Mouse (Mus musculus) hindbrain, embryonic 16.5 days (tissue): Measurements from ENCODE around the gene Arhgap22. TPM values are rescaled to one million over a fixed set of nuclear protein-coding genes. Genes with fewer than 3 reads are reported as not detected.

ENCODE experiments used
- ATAC-seq: fragments of 200-750 bp; cut with Nextera tagmentation; 2 replicates; pipeline ENCODE4 v1.8.0; 2017; ENCODE audit warnings: moderate TSS enrichment, moderate library complexity
- H3K27ac ChIP-seq: fragments of 300-500 bp; sonication (generic); 2 replicates; pipeline ENCODE4 v1.5.1; 2014; ENCODE audit warnings: low read depth, mild to moderate bottlenecking, control low read depth, low read length, moderate library complexity
- H3K27me3 ChIP-seq: fragments of 300-500 bp; sonication (generic); replicated peaks from 2 replicates; pipeline ENCODE4 v1.6.1; 2014; ENCODE audit warnings: low read length; ENCODE audit not compliant: control insufficient read depth, insufficient read depth
- H3K36me3 ChIP-seq: fragments of 300-500 bp; sonication (generic); 2 replicates; pipeline ENCODE4 v1.6.1; 2014; ENCODE audit warnings: mild to moderate bottlenecking, low read length, moderate library complexity, mixed read lengths; ENCODE audit not compliant: control insufficient read depth, insufficient read depth
- H3K4me1 ChIP-seq: fragments of 300-500 bp; sonication (generic); 2 replicates; pipeline ENCODE4 v1.6.1; 2014; ENCODE audit warnings: low read depth, low read length; ENCODE audit not compliant: control insufficient read depth, insufficient read depth
- H3K4me2 ChIP-seq: fragments of 300-500 bp; sonication (generic); 2 replicates; pipeline ENCODE4 v1.6.1; 2014; ENCODE audit warnings: mild to moderate bottlenecking, low read length, control low read depth, moderate library complexity
- H3K4me3 ChIP-seq: fragments of 300-500 bp; sonication (generic); 2 replicates; pipeline ENCODE4 v1.5.1; 2014; ENCODE audit warnings: mild to moderate bottlenecking, low read length, control low read depth, moderate library complexity
- H3K9ac ChIP-seq: fragments of 300-500 bp; sonication (generic); 2 replicates; pipeline ENCODE4 v1.6.1; 2014; ENCODE audit warnings: low read depth, mild to moderate bottlenecking, control low read depth, low read length, moderate library complexity
- H3K9me3 ChIP-seq: fragments of 300-500 bp; sonication (generic); 2 replicates; pipeline ENCODE4 v1.6.1; 2014; ENCODE audit warnings: mild to moderate bottlenecking, low read length, moderate library complexity; ENCODE audit not compliant: control insufficient read depth
- WGBS: fragments of 180-500 bp; shearing (Covaris S2); extraction: QIAGEN DNeasy Blood & Tissue Kit; methylation state at CpG from one replicate; pipeline ENCODE4 v1.1.7; 2014; 5-methylcytosine and 5-hydroxymethylcytosine counted together
- polyA plus RNA-seq: library from polyadenylated mRNA; unstranded; fragments of >200 nt; fragmentation: Nextera tagmentation; extraction: Ambion mirVana; gene quantifications from 2 replicates; pipeline ENCODE4 v1.2.1, GENCODE M21; 2015

The Arhgap22 gene
- polyA plus RNA-seq, 1 experiment from 2014 or later, result 4.4 TPM

DNA sequence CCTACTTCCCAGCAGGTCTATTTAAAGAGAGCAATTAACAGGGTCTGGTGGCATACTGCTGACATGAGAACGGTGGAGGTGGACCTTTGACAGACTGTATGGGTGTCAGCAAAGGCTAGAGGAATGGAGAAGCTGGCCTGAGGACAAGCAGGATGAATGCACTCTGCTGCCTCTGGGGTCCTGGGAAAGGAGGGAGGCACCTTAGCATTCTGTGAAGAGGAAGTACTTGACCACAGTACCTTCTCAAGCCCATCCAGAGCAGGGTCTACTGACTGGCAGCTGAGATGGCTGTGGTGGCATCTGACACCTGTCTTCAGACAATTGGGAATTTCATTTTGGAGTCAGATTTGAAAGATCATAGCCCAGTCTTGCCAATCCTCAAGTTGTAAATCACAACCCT, 159.4 kb downstream of the Arhgap22 start:
- no peak overlapping the region for H3K27ac ChIP-seq
- ATAC-seq, result no peak
- no peaks in the 10 kb centered on the region for H3K4me1 ChIP-seq
- WGBS, result 27% methylated on average over 1 of the region's 1 CpGs
- no peak overlapping the region for H3K9ac ChIP-seq
- no peak overlapping the region for H3K4me3 ChIP-seq
- no peak overlapping the region for H3K4me2 ChIP-seq
- H3K27me3 ChIP-seq, result no peaks in the 10 kb centered on the region
- no peaks in the 10 kb centered on the region for H3K9me3 ChIP-seq
- H3K36me3 ChIP-seq, result no peaks in the 10 kb centered on the region

DNA sequence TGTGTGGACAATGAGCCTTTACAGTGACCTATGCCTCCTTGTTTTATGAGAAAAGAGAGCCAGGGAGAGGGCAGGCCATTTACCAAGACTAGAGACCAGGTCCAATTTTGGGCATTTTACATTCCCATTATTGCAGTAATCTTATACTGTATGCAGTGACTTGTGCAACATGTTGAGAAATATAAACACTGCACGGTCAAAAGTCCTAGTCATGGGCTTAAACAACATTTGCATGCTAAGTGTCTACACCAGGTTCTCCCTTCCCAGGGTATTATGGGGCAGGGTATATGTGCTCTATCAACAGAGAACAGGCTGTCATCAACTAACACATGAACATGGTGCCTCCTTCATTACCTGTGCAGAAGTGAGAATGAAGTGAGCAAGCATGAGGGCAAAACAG, 160.3 kb downstream of the Arhgap22 start:
- whole genome bisulfite sequencing, result 85% methylated on average over 1 of the region's 1 CpGs
- H3K4me2 ChIP-seq, result no peak overlapping the region
- H3K4me1 ChIP-seq, result no peaks in the 10 kb centered on the region
- ATAC-seq, result no peak
- H3K4me3 ChIP-seq, result no peak overlapping the region
- no peak overlapping the region for H3K27ac ChIP-seq
- H3K36me3 ChIP-seq, result peaks cover 1% of the 10 kb centered on the region; the same call in 1 of the 2 replicates
- H3K9ac ChIP-seq, result no peak overlapping the region
- no peaks in the 10 kb centered on the region for H3K27me3 ChIP-seq
- no peaks in the 10 kb centered on the region for H3K9me3 ChIP-seq

DNA sequence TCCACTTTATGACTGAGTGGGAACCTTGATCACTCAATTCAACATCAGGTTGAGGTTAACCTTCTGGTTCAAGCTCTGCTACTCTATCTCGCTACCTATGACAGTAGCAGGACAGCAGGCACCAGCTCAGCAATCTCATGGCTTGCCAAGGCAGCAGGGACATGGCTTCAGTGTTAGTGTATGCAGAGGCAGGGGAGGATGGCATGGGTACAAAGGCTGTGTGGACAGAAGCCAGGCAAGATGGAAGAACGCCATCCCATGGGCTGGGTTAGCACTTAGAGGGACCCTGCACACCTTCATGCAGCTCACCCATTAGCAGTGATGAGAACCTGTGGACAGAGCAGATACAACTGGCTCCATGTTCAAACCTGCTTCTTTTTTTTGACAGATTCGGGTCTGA, 163.4 kb downstream of the Arhgap22 start:
- H3K9me3 ChIP-seq, result no peaks in the 10 kb centered on the region
- H3K36me3 ChIP-seq, result peaks cover 4% of the 10 kb centered on the region
- no peaks in the 10 kb centered on the region for H3K4me1 ChIP-seq
- no peak overlapping the region for H3K9ac ChIP-seq
- no peak overlapping the region for H3K4me2 ChIP-seq
- no peaks in the 10 kb centered on the region for H3K27me3 ChIP-seq
- no peak overlapping the region for H3K27ac ChIP-seq
- WGBS, result 91% methylated on average over 3 of the region's 3 CpGs
- no peak for ATAC-seq
- no peak overlapping the region for H3K4me3 ChIP-seq

DNA sequence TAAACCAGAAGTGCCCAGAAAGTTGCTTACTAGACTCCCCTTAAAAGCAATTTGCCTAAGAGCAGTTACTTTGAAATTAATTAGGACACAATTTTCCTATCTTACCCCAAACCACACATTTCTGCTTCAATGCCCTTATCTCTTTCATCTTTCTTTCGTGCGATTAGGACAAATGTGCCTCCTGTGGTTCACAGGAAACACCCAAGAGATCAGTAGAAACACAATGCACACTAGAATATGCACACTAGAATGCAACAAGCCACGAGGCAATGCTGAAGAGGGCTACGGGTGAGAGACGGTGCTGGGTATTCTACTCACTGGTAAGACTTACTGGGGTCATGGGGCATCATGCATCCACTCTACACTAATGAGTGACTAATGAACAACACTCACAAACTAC, 164.9 kb downstream of the Arhgap22 start:
- Histone ChIP-seq H3K4me3 (no peak overlapping the region), H3K4me1 (no peaks in the 10 kb centered on the region), H3K27ac (no peak overlapping the region), H3K9ac (no peak overlapping the region), H3K27me3 (no peaks in the 10 kb centered on the region), H3K9me3 (no peaks in the 10 kb centered on the region), H3K36me3 (peaks cover 6% of the 10 kb centered on the region), H3K4me2 (no peak overlapping the region)
- ATAC-seq, result no peak
- WGBS, result 69% methylated on average over 5 of the region's 5 CpGs

DNA sequence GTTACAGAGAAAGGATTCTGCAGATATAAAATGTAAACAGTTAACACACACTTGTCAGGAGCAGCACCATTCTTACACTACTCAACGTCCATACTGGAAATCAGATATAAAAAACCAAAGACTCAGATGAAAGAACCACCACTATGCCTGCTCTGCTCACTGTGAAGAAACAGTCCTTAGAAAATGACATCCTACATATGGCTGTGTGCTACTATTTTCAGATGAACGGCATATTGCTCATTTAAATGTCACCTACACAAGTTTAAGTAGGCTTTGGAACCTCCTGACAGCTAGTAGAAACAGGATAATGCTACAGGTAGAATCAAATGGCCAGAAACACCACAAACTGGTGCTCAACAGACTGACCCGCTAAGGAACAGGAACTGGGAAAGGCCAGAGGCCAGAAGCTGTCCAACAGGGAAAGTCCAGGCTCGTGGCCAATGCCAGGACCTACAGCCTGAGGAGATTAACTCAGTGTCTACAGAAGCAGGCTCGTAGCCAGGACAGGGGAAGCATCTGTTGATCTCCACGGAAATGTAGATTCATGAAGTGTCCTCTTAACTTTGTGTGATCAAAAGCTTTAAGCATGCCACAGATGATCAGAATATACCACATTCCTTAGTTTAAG, 167.1 kb downstream of the Arhgap22 start:
- Histone ChIP-seq H3K36me3 (peaks cover 10% of the 10 kb centered on the region), H3K4me2 (no peak overlapping the region), H3K4me3 (no peak overlapping the region), H3K27me3 (no peaks in the 10 kb centered on the region), H3K9ac (no peak overlapping the region), H3K4me1 (no peaks in the 10 kb centered on the region), H3K27ac (no peak overlapping the region), H3K9me3 (no peaks in the 10 kb centered on the region)
- ATAC-seq, result no peak
- 85% methylated on average over 6 of the region's 6 CpGs for WGBS

DNA sequence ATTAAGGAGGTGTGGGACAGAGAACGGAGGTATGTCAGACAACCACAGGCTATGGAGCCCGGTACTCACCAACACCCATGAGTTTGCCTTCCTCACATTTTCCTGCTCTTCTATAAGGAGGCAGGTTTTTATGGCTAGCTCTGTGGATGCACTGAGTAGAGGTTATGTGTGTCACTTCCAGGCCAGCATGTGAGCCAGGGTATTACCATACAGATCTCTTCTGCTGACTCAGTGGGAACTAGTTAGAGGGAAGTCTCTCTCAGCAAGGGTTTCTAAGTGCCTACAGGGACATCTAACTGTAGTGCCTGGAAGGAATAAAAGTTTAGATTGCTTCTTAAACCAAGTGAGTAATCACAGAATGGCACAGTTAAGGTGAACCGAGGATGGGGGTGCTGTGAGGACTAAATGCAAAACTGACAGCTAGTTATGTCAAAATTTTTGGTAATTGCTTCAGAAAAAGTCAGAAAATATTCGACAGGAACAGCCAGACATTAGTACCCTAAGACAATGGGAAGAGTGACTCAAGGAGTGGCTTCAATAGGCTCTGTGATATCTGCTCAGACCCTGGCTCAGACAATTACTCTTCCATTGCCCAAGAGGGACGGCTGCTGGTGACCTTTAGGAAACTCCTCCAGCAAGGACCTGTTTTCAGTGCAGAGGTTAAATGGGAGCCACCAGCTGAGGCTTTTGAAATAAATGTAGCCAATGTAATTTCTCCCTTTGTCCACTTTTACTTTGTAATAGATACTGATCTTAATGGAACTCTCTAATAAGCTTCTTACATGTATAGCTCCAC, 184.4 kb downstream of the Arhgap22 start:
- no peaks in the 10 kb centered on the region for H3K4me1 ChIP-seq
- no peak overlapping the region for H3K4me3 ChIP-seq
- no peaks in the 10 kb centered on the region for H3K9me3 ChIP-seq
- no peak overlapping the region for H3K4me2 ChIP-seq
- ATAC-seq, result no peak
- H3K27ac ChIP-seq, result no peak overlapping the region
- no peak overlapping the region for H3K9ac ChIP-seq
- 84% methylated on average over 5 of the region's 5 CpGs for whole genome bisulfite sequencing
- peaks cover 9% of the 10 kb centered on the region; the same call in 1 of the 2 replicates for H3K36me3 ChIP-seq
- H3K27me3 ChIP-seq, result no peaks in the 10 kb centered on the region

DNA sequence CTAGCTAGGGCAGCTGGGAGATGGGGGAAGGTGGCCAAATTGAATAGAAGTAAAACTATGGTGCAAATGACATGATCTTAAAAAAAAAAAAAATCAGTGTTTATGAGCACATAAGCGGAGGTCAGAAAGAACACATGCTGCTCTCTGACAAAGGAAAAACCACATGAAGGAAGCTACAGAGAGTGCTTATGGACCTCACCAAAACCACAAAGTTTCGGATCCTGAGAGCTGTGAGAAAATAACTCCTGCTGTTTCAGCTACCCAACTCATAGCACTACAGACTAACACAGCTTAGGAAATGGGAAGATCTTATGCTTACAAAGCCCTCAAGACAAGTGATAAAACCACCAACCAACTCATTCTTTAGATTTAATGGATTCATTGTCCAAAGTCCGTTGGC, 186.2 kb downstream of the Arhgap22 start:
- H3K36me3 ChIP-seq, result peaks cover 9% of the 10 kb centered on the region; the same call in 1 of the 2 replicates
- no peak overlapping the region for H3K4me2 ChIP-seq
- no peak overlapping the region for H3K9ac ChIP-seq
- no peak overlapping the region for H3K4me3 ChIP-seq
- WGBS, result 81% methylated on average over 3 of the region's 3 CpGs
- no peak overlapping the region for H3K27ac ChIP-seq
- no peaks in the 10 kb centered on the region for H3K27me3 ChIP-seq
- H3K4me1 ChIP-seq, result no peaks in the 10 kb centered on the region
- ATAC-seq, result no peak
- H3K9me3 ChIP-seq, result no peaks in the 10 kb centered on the region

DNA sequence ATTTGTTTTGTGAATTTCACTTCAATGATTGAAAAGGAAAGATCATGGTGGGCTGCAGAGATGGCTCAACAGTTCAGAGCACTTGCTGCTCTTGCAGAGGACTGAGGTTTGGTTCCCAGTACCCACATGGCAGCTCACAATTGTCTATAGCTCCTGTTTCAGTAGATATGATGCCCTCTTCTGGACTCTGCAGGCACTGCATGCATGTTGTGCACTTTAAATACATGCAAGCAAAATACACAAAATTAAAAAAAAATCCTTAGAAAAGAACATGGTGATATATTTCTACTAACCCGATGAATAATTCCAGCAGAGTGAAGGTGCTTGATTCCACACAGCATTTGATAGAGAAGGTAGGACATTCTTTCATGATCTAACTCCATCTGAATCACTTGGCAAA, 188.5 kb downstream of the Arhgap22 start:
- Histone ChIP-seq H3K27ac (no peak overlapping the region), H3K4me3 (no peak overlapping the region), H3K4me1 (no peaks in the 10 kb centered on the region), H3K36me3 (peaks cover 9% of the 10 kb centered on the region; the same call in 1 of the 2 replicates), H3K9ac (no peak overlapping the region), H3K9me3 (no peaks in the 10 kb centered on the region), H3K27me3 (no peaks in the 10 kb centered on the region), H3K4me2 (no peak overlapping the region)
- WGBS, result 98% methylated on average over 1 of the region's 1 CpGs
- no peak for ATAC-seq

DNA sequence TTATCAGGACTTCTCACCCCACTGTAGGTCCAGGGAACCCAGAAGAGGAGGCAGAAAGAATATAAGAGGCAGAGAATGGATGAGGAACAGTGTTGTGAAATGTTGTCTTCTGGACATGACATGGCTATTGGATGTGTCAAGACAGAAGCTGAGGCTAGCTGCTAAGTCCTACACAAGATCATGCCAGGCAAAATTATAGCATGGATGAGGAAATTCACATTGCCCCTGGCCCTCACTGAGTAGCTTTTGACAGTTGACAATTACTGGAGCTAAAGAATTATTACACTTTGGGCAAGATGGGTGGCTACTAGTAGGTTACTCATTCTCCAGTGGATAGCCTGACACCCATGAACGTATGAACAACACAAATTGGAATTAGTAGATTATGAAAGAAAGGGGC, 201.9 kb downstream of the Arhgap22 start:
- H3K4me3 ChIP-seq, result no peak overlapping the region
- H3K4me2 ChIP-seq, result no peak overlapping the region
- H3K4me1 ChIP-seq, result no peaks in the 10 kb centered on the region
- no peaks in the 10 kb centered on the region for H3K27me3 ChIP-seq
- no peak overlapping the region for H3K9ac ChIP-seq
- ATAC-seq, result no peak
- no peak overlapping the region for H3K27ac ChIP-seq
- H3K36me3 ChIP-seq, result no peaks in the 10 kb centered on the region
- no peaks in the 10 kb centered on the region for H3K9me3 ChIP-seq
- WGBS, result 97% methylated on average over 1 of the region's 1 CpGs
